Mouse (Mus musculus): Measurements from ENCODE around the gene Gm10135.

DNA sequence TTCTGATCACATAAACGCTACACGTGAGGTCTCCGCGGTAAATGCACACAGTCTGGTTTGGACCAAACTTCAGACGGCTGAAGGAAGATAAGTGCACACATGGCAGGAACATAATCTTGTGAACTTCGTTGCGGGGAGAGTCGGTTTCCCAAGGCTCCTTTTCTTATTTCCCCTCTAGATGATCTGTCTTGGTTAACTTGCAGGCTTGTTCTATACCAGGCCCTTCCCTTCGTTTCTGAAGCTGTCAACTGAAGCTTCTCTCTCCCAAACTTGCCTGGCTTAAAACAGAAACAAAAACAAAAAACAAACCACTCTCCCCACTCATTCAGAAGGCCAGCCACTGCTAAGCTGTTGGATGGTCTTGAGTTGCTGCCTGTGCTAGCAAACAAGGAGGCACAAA, 40.2 kb upstream of the Gm10135 start:
- TF ChIP-seq POLR2A (IDR thresholded peaks at IDR 0.05; ENCODE audit: low read depth, low read length) (no peak), NRF1 (IDR thresholded peaks at IDR 0.05; ENCODE audit: low read depth, low read length) (no peak), UBTF (IDR thresholded peaks at IDR 0.05; ENCODE audit: low read depth, low read length) (no peak)
